Mouse (Mus musculus): ENCODE results near the gene Kcng1. TPM values are rescaled to one million over a fixed set of nuclear protein-coding genes. Genes with fewer than 3 reads are reported as not detected.

Kcng1 gene
- polyA plus RNA-seq, 1 experiment, result not detected

GRCm38 (mm10) chr2:168273387-168273786 is 8.1 kb downstream of the Kcng1 start:
- no peak overlapping the region for H3K4me2 ChIP-seq (ENCODE audit: low read depth)
- peaks cover 75% of the 10 kb centered on the region for H3K27me3 ChIP-seq (ENCODE audit: control insufficient read depth, insufficient read depth, insufficient read length)

GRCm38 (mm10) chr2:168268033-168268432 is 13.5 kb downstream of the Kcng1 start:
- no peak overlapping the region for H3K4me3 ChIP-seq
- H3K27me3 ChIP-seq (ENCODE audit: control insufficient read depth, insufficient read depth, insufficient read length), result peaks cover 32% of the 10 kb centered on the region
- H3K4me2 ChIP-seq (ENCODE audit: low read depth), result no peak overlapping the region

More at GRCm38 (mm10) chr2:168273387-168273786, 8.1 kb downstream of the Kcng1 start:
- Histone ChIP-seq H3K79me2 (ENCODE audit: control insufficient read depth, insufficient read depth) (no peaks in the 10 kb centered on the region), H3K36me3 (ENCODE audit: control insufficient read depth, insufficient read depth) (no peaks in the 10 kb centered on the region), H3ac (ENCODE audit: control insufficient read depth, insufficient read length) (no peak overlapping the region), H3K4me3 (no peak overlapping the region)
- TF ChIP-seq CEBPB (IDR thresholded peaks at IDR 0.05; ENCODE audit: insufficient read depth, poor library complexity, severe bottlenecking) (no peak), USF1 (IDR thresholded peaks at IDR 0.05; ENCODE audit: low read depth) (no peak), MYOG (IDR thresholded peaks at IDR 0.05; ENCODE audit: control insufficient read depth in 1 of 3, insufficient read depth in 1 of 3, insufficient read length in 2 of 3, low read depth in 2 of 3) (no peak), REST (IDR thresholded peaks at IDR 0.05; ENCODE audit: insufficient read depth, insufficient read length) (no peak), TCF3 (IDR thresholded peaks at IDR 0.05; ENCODE audit: insufficient read length, low read depth) (no peak), POLR2A (IDR thresholded peaks at IDR 0.05; ENCODE audit: insufficient read length, low read depth) (no peak)

GRCm38 (mm10) chr2:168260900-168261299 is 20.6 kb downstream of the Kcng1 start:
- no peak overlapping the region for H3ac ChIP-seq (ENCODE audit: control insufficient read depth, insufficient read length)
- H3K79me2 ChIP-seq (ENCODE audit: control insufficient read depth, insufficient read depth), result no peaks in the 10 kb centered on the region
- H3K36me3 ChIP-seq (ENCODE audit: control insufficient read depth, insufficient read depth), result no peaks in the 10 kb centered on the region
- H3K4me3 ChIP-seq, result no peak overlapping the region
- TF ChIP-seq TCF3 (IDR thresholded peaks at IDR 0.05; ENCODE audit: insufficient read length, low read depth), result no peak
- no peak for TF ChIP-seq MAX (IDR thresholded peaks at IDR 0.05; ENCODE audit: low read depth)
- no peak for TF ChIP-seq TCF12 (IDR thresholded peaks at IDR 0.05; ENCODE audit: insufficient read depth, poor library complexity, severe bottlenecking)
- no peak for TF ChIP-seq POLR2AphosphoS2 (IDR thresholded peaks at IDR 0.05; ENCODE audit: insufficient read length, low read depth)
- no peak for TF ChIP-seq SRF (IDR thresholded peaks at IDR 0.05; ENCODE audit: control insufficient read depth, insufficient read length, low read depth)
- TF ChIP-seq E2F4 (IDR thresholded peaks at IDR 0.05; ENCODE audit: insufficient read depth), result no peak
- TF ChIP-seq REST (IDR thresholded peaks at IDR 0.05; ENCODE audit: insufficient read depth, insufficient read length), result no peak
- no peak for TF ChIP-seq POLR2A (IDR thresholded peaks at IDR 0.05; ENCODE audit: insufficient read length, low read depth)
- no peak for TF ChIP-seq MYOD1 (IDR thresholded peaks at IDR 0.05; ENCODE audit: control insufficient read depth in 1 of 3, insufficient read length in 2 of 3, low read depth in 2 of 3)
- no peak for TF ChIP-seq MYOG (IDR thresholded peaks at IDR 0.05; ENCODE audit: control insufficient read depth in 1 of 3, insufficient read depth in 1 of 3, insufficient read length in 2 of 3, low read depth in 2 of 3)
- TF ChIP-seq CEBPB (IDR thresholded peaks at IDR 0.05; ENCODE audit: insufficient read depth, poor library complexity, severe bottlenecking), result no peak
- no peak for TF ChIP-seq USF1 (IDR thresholded peaks at IDR 0.05; ENCODE audit: low read depth)
- H3K4me2 ChIP-seq (ENCODE audit: low read depth), result no peak overlapping the region
- peaks cover 53% of the 10 kb centered on the region for H3K27me3 ChIP-seq (ENCODE audit: control insufficient read depth, insufficient read depth, insufficient read length)

More at GRCm38 (mm10) chr2:168268033-168268432, 13.5 kb downstream of the Kcng1 start:
- Histone ChIP-seq H3ac (ENCODE audit: control insufficient read depth, insufficient read length) (no peak overlapping the region), H3K79me2 (ENCODE audit: control insufficient read depth, insufficient read depth) (no peaks in the 10 kb centered on the region), H3K36me3 (ENCODE audit: control insufficient read depth, insufficient read depth) (no peaks in the 10 kb centered on the region)
- TF ChIP-seq USF1 (IDR thresholded peaks at IDR 0.05; ENCODE audit: low read depth), result no peak
- TF ChIP-seq E2F4 (IDR thresholded peaks at IDR 0.05; ENCODE audit: insufficient read depth), result no peak
- no peak for TF ChIP-seq TCF3 (IDR thresholded peaks at IDR 0.05; ENCODE audit: insufficient read length, low read depth)
- TF ChIP-seq MYOD1 (IDR thresholded peaks at IDR 0.05; ENCODE audit: control insufficient read depth in 1 of 3, insufficient read length in 2 of 3, low read depth in 2 of 3), result no peak
- TF ChIP-seq POLR2A (IDR thresholded peaks at IDR 0.05; ENCODE audit: insufficient read length, low read depth), result no peak
- TF ChIP-seq SRF (IDR thresholded peaks at IDR 0.05; ENCODE audit: control insufficient read depth, insufficient read length, low read depth), result no peak
- no peak for TF ChIP-seq CEBPB (IDR thresholded peaks at IDR 0.05; ENCODE audit: insufficient read depth, poor library complexity, severe bottlenecking)
- TF ChIP-seq REST (IDR thresholded peaks at IDR 0.05; ENCODE audit: insufficient read depth, insufficient read length), result no peak

- Histone ChIP-seq H3K36me3 (ENCODE audit: control insufficient read depth, insufficient read depth) (no peaks in the 10 kb centered on the region), H3ac (ENCODE audit: control insufficient read depth, insufficient read length) (no peak overlapping the region), H3K79me2 (ENCODE audit: control insufficient read depth, insufficient read depth) (no peaks in the 10 kb centered on the region), H3K27me3 (ENCODE audit: control insufficient read depth, insufficient read depth, insufficient read length) (peaks cover 55% of the 10 kb centered on the region), H3K4me2 (ENCODE audit: low read depth) (no peak overlapping the region), H3K4me3 (no peak overlapping the region)
- TF ChIP-seq SRF (IDR thresholded peaks at IDR 0.05; ENCODE audit: control insufficient read depth, insufficient read length, low read depth) (no peak), REST (IDR thresholded peaks at IDR 0.05; ENCODE audit: insufficient read depth, insufficient read length) (no peak)
Observed at GRCm38 (mm10) chr2:168260124-168260523, 21.4 kb downstream of the Kcng1 start.

GRCm38 (mm10) chr2:168259046-168259445 is 22.5 kb downstream of the Kcng1 start:
- H3K4me3 ChIP-seq, result no peak overlapping the region
- TF ChIP-seq MYOG (IDR thresholded peaks at IDR 0.05; ENCODE audit: control insufficient read depth in 1 of 3, insufficient read depth in 1 of 3, insufficient read length in 2 of 3, low read depth in 2 of 3), result no peak
- TF ChIP-seq POLR2AphosphoS2 (IDR thresholded peaks at IDR 0.05; ENCODE audit: insufficient read length, low read depth), result no peak
- TF ChIP-seq MYOD1 (IDR thresholded peaks at IDR 0.05; ENCODE audit: control insufficient read depth in 1 of 3, insufficient read length in 2 of 3, low read depth in 2 of 3), result no peak
- TF ChIP-seq REST (IDR thresholded peaks at IDR 0.05; ENCODE audit: insufficient read depth, insufficient read length), result no peak
- no peak for TF ChIP-seq USF1 (IDR thresholded peaks at IDR 0.05; ENCODE audit: low read depth)
- H3K79me2 ChIP-seq (ENCODE audit: control insufficient read depth, insufficient read depth), result no peaks in the 10 kb centered on the region
- H3ac ChIP-seq (ENCODE audit: control insufficient read depth, insufficient read length), result no peak overlapping the region
- H3K4me2 ChIP-seq (ENCODE audit: low read depth), result no peak overlapping the region
- H3K27me3 ChIP-seq (ENCODE audit: control insufficient read depth, insufficient read depth, insufficient read length), result peaks cover 59% of the 10 kb centered on the region
- no peaks in the 10 kb centered on the region for H3K36me3 ChIP-seq (ENCODE audit: control insufficient read depth, insufficient read depth)
